Comparison of ENCODE assay signal across 12 mouse cellular contexts in genomic region chr10:118083035-118083720, GRCm38 (mm10). TPM values are rescaled to one million over a fixed set of nuclear protein-coding genes. Genes with fewer than 3 reads are reported as not detected.
DNase-seq lines count a peak whose midpoint lies in the region; ATAC-seq and TF ChIP-seq lines count a peak whose summit lies in the region.
"Had no signal": no experiment of that assay in that cellular context is flagged by ENCODE, and none has a peak within 500 bp of the region (broad histone marks: within the 10 kb centered on the region; RNA-seq: fewer than 3 reads in every experiment).

No protein-coding gene starts in this region.

- H3K4me1 ChIP-seq in MEL (ENCODE audit: control insufficient read depth in 1 of 2, insufficient read depth in 2 of 2, low read length in 2 of 2): peaks cover 0 to 18% of the 10 kb centered on the region in 2 experiments; a peak in 3 of 4 replicates
- peaks cover 7% of the 10 kb centered on the region; the same call in 1 of the 2 replicates for H3K4me1 ChIP-seq in midbrain, embryonic 14.5 days (ENCODE audit: control insufficient read depth, insufficient read depth, low read length)
- H3K4me1 ChIP-seq in kidney, embryonic 14.5 days (ENCODE audit: control insufficient read depth, insufficient read depth, low read length): no peaks in the 10 kb centered on the region
- H3K4me1 ChIP-seq: liver, embryonic 13.5 days had no signal

- H3K79me2 ChIP-seq in MEL (ENCODE audit: control insufficient read depth, insufficient read depth, low read length, poor library complexity): no peaks in the 10 kb centered on the region

- H3K27ac ChIP-seq in MEL (ENCODE audit: control insufficient read depth, low read depth, low read length): peak overlapping the region; percentile 62
- no peak overlapping the region for H3K27ac ChIP-seq in midbrain, embryonic 14.5 days (replicated peaks; ENCODE audit: low read depth, low read length)
- no peak overlapping the region for H3K27ac ChIP-seq in kidney, embryonic 14.5 days (ENCODE audit: low read depth, low read length)
- H3K27ac ChIP-seq: liver, embryonic 13.5 days had no signal

- intact Hi-C loops in heart, postnatal 25 days (cut with DNase I): no loop called here

- TF ChIP-seq RAD21 in MEL (IDR thresholded peaks at IDR 0.05; ENCODE audit: low read depth, low read length): no peak

- ATAC-seq in megakaryocyte, adult 5-6 weeks (ENCODE audit: poor library complexity, severe bottlenecking): peak; percentile 82
- ATAC-seq in midbrain, embryonic 14.5 days (ENCODE audit: low FRiP score, low TSS enrichment): no peak
- no peak for ATAC-seq in kidney, embryonic 14.5 days (ENCODE audit: low FRiP score, low TSS enrichment)
- ATAC-seq: forebrain, postnatal 0 days had no signal

- no peaks in the 10 kb centered on the region for H3K27me3 ChIP-seq in MEL (ENCODE audit: control insufficient read depth in 1 of 2, insufficient read depth in 2 of 2, low read length in 2 of 2)
- H3K27me3 ChIP-seq in midbrain, embryonic 14.5 days (ENCODE audit: control insufficient read depth, insufficient read depth, low read length): no peaks in the 10 kb centered on the region
- no peaks in the 10 kb centered on the region for H3K27me3 ChIP-seq in kidney, embryonic 14.5 days (ENCODE audit: control insufficient read depth, insufficient read depth, low read length)
- H3K27me3 ChIP-seq: liver, embryonic 13.5 days had no signal

- peak in 1 of 2 experiments; percentile 53; a peak in 2 of 4 replicates for TF ChIP-seq EP300 in MEL (IDR thresholded peaks at IDR 0.05; ENCODE audit: low read depth in 1 of 2, low read length in 2 of 2)

- TF ChIP-seq CTCF in MEL (IDR thresholded peaks at IDR 0.05 in 2 of 3, conservative IDR thresholded peaks at IDR 0.05 in 1 of 3; ENCODE audit: control insufficient read depth in 1 of 3, insufficient read depth in 1 of 3, low read depth in 2 of 3, low read length in 3 of 3, poor library complexity in 1 of 3, severe bottlenecking in 1 of 3): no peak

- H3K4me2 ChIP-seq in midbrain, embryonic 14.5 days (ENCODE audit: low read length): no peak overlapping the region
- no peak overlapping the region for H3K4me2 ChIP-seq in kidney, embryonic 14.5 days (replicated peaks; ENCODE audit: low read depth, low read length)
- H3K4me2 ChIP-seq: liver, embryonic 13.5 days had no signal

- H3K9ac ChIP-seq in MEL (ENCODE audit: control insufficient read depth, low read depth, low read length, poor library complexity, severe bottlenecking): no peak overlapping the region
- no peak overlapping the region for H3K9ac ChIP-seq in midbrain, embryonic 14.5 days (replicated peaks; ENCODE audit: low read length)
- H3K9ac ChIP-seq in kidney, embryonic 14.5 days (ENCODE audit: low read depth, low read length): no peak overlapping the region
- H3K9ac ChIP-seq: forebrain, postnatal 0 days; liver, embryonic 13.5 days had no signal

- DNase-seq in heart, adult 11 months: peak; percentile 97
- DNase-seq in heart, postnatal 25 days (ENCODE audit: low spot score): no peak
- peak; percentile 63 for DNase-seq in MEL (ENCODE audit: low read depth, low spot score)
- DNase-seq in thymus, adult 18-20 months: peak; percentile 51 to 81
- no peak for DNase-seq in cerebellum, postnatal 25 days
- no peak for DNase-seq in midbrain, embryonic 14.5 days
- DNase-seq: forebrain, postnatal 0 days; kidney, adult 11 months; liver, embryonic 13.5 days had no signal

- H3K9me3 ChIP-seq in MEL (replicated peaks; ENCODE audit: insufficient read depth, low read length): no peaks in the 10 kb centered on the region
- peaks cover 6% of the 10 kb centered on the region; the same call in 1 of the 2 replicates for H3K9me3 ChIP-seq in midbrain, embryonic 14.5 days (ENCODE audit: control insufficient read depth, low read length)
- H3K9me3 ChIP-seq in kidney, embryonic 14.5 days (ENCODE audit: control insufficient read depth, low read length): no peaks in the 10 kb centered on the region

- H3K36me3 ChIP-seq in MEL (ENCODE audit: control insufficient read depth in 1 of 2, insufficient read depth in 2 of 2, low read length in 2 of 2): peaks cover 0 to 8% of the 10 kb centered on the region in 2 experiments; a peak in 2 of 4 replicates
- H3K36me3 ChIP-seq in midbrain, embryonic 14.5 days (ENCODE audit: control insufficient read depth, insufficient read depth, low read length): no peaks in the 10 kb centered on the region
- no peaks in the 10 kb centered on the region for H3K36me3 ChIP-seq in kidney, embryonic 14.5 days (ENCODE audit: control insufficient read depth, insufficient read depth, low read length)
- H3K36me3 ChIP-seq: liver, embryonic 13.5 days had no signal

- TF ChIP-seq POLR2A in MEL (IDR thresholded peaks at IDR 0.05; ENCODE audit: control insufficient read depth in 1 of 2, insufficient read depth in 1 of 2, low read depth in 1 of 2, low read length in 2 of 2, poor library complexity in 1 of 2): no peak

- 90% methylated on average over 13 of the region's 13 CpGs for WGBS in midbrain, embryonic 14.5 days
- WGBS in kidney, embryonic 14.5 days: 85% methylated on average over 13 of the region's 13 CpGs

- no peak overlapping the region for H3K4me3 ChIP-seq in MEL (ENCODE audit: control insufficient read depth in 1 of 2, insufficient read depth in 1 of 2, low read depth in 2 of 2, low read length in 2 of 2)
- no peak overlapping the region for H3K4me3 ChIP-seq in midbrain, embryonic 14.5 days (replicated peaks; ENCODE audit: low read depth, low read length)
- no peak overlapping the region for H3K4me3 ChIP-seq in kidney, embryonic 14.5 days (ENCODE audit: low read length)
- H3K4me3 ChIP-seq: liver, embryonic 13.5 days; myocyte had no signal

TF ChIP-seq in MEL, 35 proteins besides CTCF, POLR2A, EP300 and RAD21:
- TF ChIP-seq ETS1 (IDR thresholded peaks at IDR 0.05; ENCODE audit: low read depth, low read length): 0 out of 2 replicates have a peak, but pooled peaks have one; percentile 5
- no peak for TF ChIP-seq NRF1 (IDR thresholded peaks at IDR 0.05; ENCODE audit: insufficient read depth, low read depth, low read length, poor library complexity, severe bottlenecking)

RNA-seq across cellular contexts. Expression of gene Mdm1, which starts 58.4 kb away (rescaled TPM):
- 1 to 10 TPM; 2.4 to 3.9 TPM for total RNA-seq in heart, postnatal 25 days (2021)
- total RNA-seq in MEL (2012; rRNA removed): 27.9 and 28.0 TPM in 2 replicates
- polyA plus RNA-seq in MEL (2012; ENCODE audit: insufficient read depth in 1 of 2, insufficient read length in 2 of 2, low read depth in 1 of 2, low replicate concordance in 2 of 2, missing spikeins in 1 of 2): 10 to 100 TPM in 1 of 2 experiments, not detected in 1; 44.5 TPM
- 14.9 and 16.4 TPM in 2 replicates for total RNA-seq in megakaryocyte, adult 5-6 weeks (2015)
- 21.1 and 49.6 TPM in 2 replicates for total RNA-seq in megakaryocyte, adult 5-6 weeks (2017)
- polyA plus RNA-seq in midbrain, embryonic 14.5 days (2014; fragmentation: Nextera tagmentation; extraction: Ambion mirVana): 29.6 and 32.3 TPM in 2 replicates
- 18.3 and 32.2 TPM in 2 replicates for polyA plus RNA-seq in kidney, embryonic 14.5 days (2014; fragmentation: Nextera tagmentation; extraction: Ambion mirVana)

Comparison
In these comparisons a context has a peak if more than half of its experiments do, and no peak if none do; other contexts are left out.
1. DNase-seq: peak in heart, adult 11 months (single experiment), MEL (single experiment) and thymus, adult 18-20 months (2 of 2); none in heart, postnatal 25 days (single experiment), cerebellum, postnatal 25 days (0 of 2) and midbrain, embryonic 14.5 days (single experiment).